Mouse (Mus musculus): Measurements from ENCODE around the gene Pspc1.
"Not testable (repeated sequence)": the region's sequence is repeated elsewhere in the genome, so short reads cannot be mapped to it uniquely, and the experiment has no call there.

The Pspc1 gene

GRCm38 (mm10) chr14:56778200-56778932, at the start of gene Pspc1:
Pspc1 (minus strand) TSS chr14:56778316.
- DNase-seq, result peak; percentile 97 to 98

- DNase-seq, result no peak
These were observed 46.4 kb upstream of the Pspc1 start for GRCm38 (mm10) chr14:56824562-56824961.

GRCm38 (mm10) chr14:56817616-56818015, 39.5 kb upstream of the Pspc1 start:
- no peak for DNase-seq

- no peak for DNase-seq
These were observed 39.0 kb upstream of the Pspc1 start for GRCm38 (mm10) chr14:56817131-56817530.

- DNase-seq, result no peak
These were observed 38.4 kb upstream of the Pspc1 start for GRCm38 (mm10) chr14:56816541-56816940.

- peak; percentile 89 to 91 for DNase-seq
These were observed 34.5 kb upstream of the Pspc1 start for GRCm38 (mm10) chr14:56812520-56813036.

- DNase-seq, result peak; percentile 92 to 97
These were observed 33.7 kb upstream of the Pspc1 start, which contains the start of gene Zmym5 for GRCm38 (mm10) chr14:56811701-56812339. Zmym5 (minus strand) TSS chr14:56811716.

- DNase-seq, result peak; percentile 43 to 75
These were observed 32.9 kb upstream of the Pspc1 start for GRCm38 (mm10) chr14:56810781-56811690.

- DNase-seq, result peak; percentile 48 to 68
These were observed 15.1 kb upstream of the Pspc1 start for GRCm38 (mm10) chr14:56793243-56793642.

GRCm38 (mm10) chr14:56784575-56784974, 6.5 kb upstream of the Pspc1 start:
- DNase-seq, result no peak

GRCm38 (mm10) chr14:56778933-56779300, 801 bp upstream of the Pspc1 start:
- no peak for DNase-seq

- peak; percentile 75 to 81 for DNase-seq
These were observed 568 bp downstream of the Pspc1 start for GRCm38 (mm10) chr14:56777360-56778136.

GRCm38 (mm10) chr14:56776571-56777238, 1.4 kb downstream of the Pspc1 start:
- DNase-seq, result no peak

- no peak for DNase-seq
These were observed 2.7 kb downstream of the Pspc1 start for GRCm38 (mm10) chr14:56775416-56775815.

- not testable (repeated sequence) for DNase-seq
These were observed 11.7 kb downstream of the Pspc1 start for GRCm38 (mm10) chr14:56766438-56766837.

GRCm38 (mm10) chr14:56765117-56765516, 13.0 kb downstream of the Pspc1 start:
- not testable (repeated sequence) for DNase-seq

- DNase-seq, result no peak
These were observed 26.8 kb downstream of the Pspc1 start for GRCm38 (mm10) chr14:56751282-56751681.

- no peak for DNase-seq
These were observed 37.9 kb downstream of the Pspc1 start for GRCm38 (mm10) chr14:56740175-56740574.

- DNase-seq, result no peak
These were observed 51.6 kb downstream of the Pspc1 start for GRCm38 (mm10) chr14:56726493-56726892.

GRCm38 (mm10) chr14:56705687-56706086, 72.4 kb downstream of the Pspc1 start:
- DNase-seq, result no peak

GRCm38 (mm10) chr14:56702644-56703043, 75.5 kb downstream of the Pspc1 start:
- DNase-seq, result no peak

- no peak for DNase-seq
These were observed 80.3 kb downstream of the Pspc1 start for GRCm38 (mm10) chr14:56697836-56698235.

All from kidney, postnatal 25 days (tissue).